Mouse (Mus musculus) lung, embryonic 16.5 days (tissue): ENCODE data around the gene Mt4. TPM values are rescaled to one million over a fixed set of nuclear protein-coding genes. Genes with fewer than 3 reads are reported as not detected.

Source experiments
- ATAC-seq: fragments of 200-750 bp; cut with Nextera tagmentation; 2 replicates; pipeline ENCODE4 v1.8.0; 2017; ENCODE audit warnings: low read depth, mild to moderate bottlenecking, moderate library complexity
- H3K27ac ChIP-seq: fragments of 300-500 bp; sonication (generic); 2 replicates; pipeline ENCODE4 v1.5.1; 2014; ENCODE audit warnings: mild to moderate bottlenecking, control low read depth, low read length
- H3K27me3 ChIP-seq: fragments of 300-500 bp; sonication (generic); 2 replicates; pipeline ENCODE4 v1.6.1; 2014; ENCODE audit warnings: low read depth, low read length, mixed read lengths; ENCODE audit not compliant: control insufficient read depth, insufficient read depth
- H3K36me3 ChIP-seq: fragments of 300-500 bp; sonication (generic); 2 replicates; pipeline ENCODE4 v1.6.1; 2014; ENCODE audit warnings: low read length; ENCODE audit not compliant: control insufficient read depth, insufficient read depth
- H3K4me1 ChIP-seq: fragments of 300-500 bp; sonication (generic); replicated peaks from 2 replicates; pipeline ENCODE4 v1.6.1; 2014; ENCODE audit warnings: low read length, mixed read lengths; ENCODE audit not compliant: control insufficient read depth, insufficient read depth
- H3K4me2 ChIP-seq: fragments of 300-500 bp; sonication (generic); 2 replicates; pipeline ENCODE4 v1.6.1; 2014; ENCODE audit warnings: low read depth, low read length, control low read depth
- H3K4me3 ChIP-seq: fragments of 300-500 bp; sonication (generic); 2 replicates; pipeline ENCODE4 v1.5.1; 2014; ENCODE audit warnings: mild to moderate bottlenecking, low read length, control low read depth
- H3K9ac ChIP-seq: fragments of 300-500 bp; sonication (generic); 2 replicates; pipeline ENCODE4 v1.6.1; 2014; ENCODE audit warnings: low read length, control low read depth
- H3K9me3 ChIP-seq: fragments of 300-500 bp; sonication (generic); 2 replicates; pipeline ENCODE4 v1.6.1; 2016; ENCODE audit warnings: low read length; ENCODE audit not compliant: control insufficient read depth
- WGBS: fragments of 180-500 bp; shearing (Covaris S2); extraction: QIAGEN DNeasy Blood & Tissue Kit; methylation state at CpG from one replicate; pipeline ENCODE4 v1.1.7; 2014; 5-methylcytosine and 5-hydroxymethylcytosine counted together
- polyA plus RNA-seq: library from polyadenylated mRNA; unstranded; fragments of >200 nt; fragmentation: Nextera tagmentation; extraction: Ambion mirVana; gene quantifications from 2 replicates; pipeline ENCODE4 v1.2.1, GENCODE M21; 2015

The Mt4 gene
- polyA plus RNA-seq, 1 experiment from 2014 or later = not detected

- 61% methylated on average over 13 of the region's 13 CpGs for WGBS
- Histone ChIP-seq H3K4me3 (peak overlapping the region; percentile 40), H3K27me3 (peaks cover 66% of the 10 kb centered on the region), H3K27ac (peak overlapping the region; percentile 55), H3K36me3 (no peaks in the 10 kb centered on the region), H3K9ac (peak overlapping the region; percentile 54), H3K4me2 (peak overlapping the region; percentile 62), H3K9me3 (no peaks in the 10 kb centered on the region), H3K4me1 (peaks cover 31% of the 10 kb centered on the region)
- no peak for ATAC-seq
Measured at GRCm38 (mm10) chr8:94182055-94182929, 45.3 kb downstream of the Mt4 start.

GRCm38 (mm10) chr8:94183117-94183516 lies 46.1 kb downstream of the Mt4 start:
- H3K27me3 ChIP-seq = peaks cover 68% of the 10 kb centered on the region

GRCm38 (mm10) chr8:94184357-94184843 lies 47.4 kb downstream of the Mt4 start:
- no peak overlapping the region for H3K4me3 ChIP-seq
- H3K9me3 ChIP-seq = no peaks in the 10 kb centered on the region
- WGBS = 20% methylated on average over 12 of the region's 12 CpGs
- peak; percentile 21 for ATAC-seq
- H3K36me3 ChIP-seq = no peaks in the 10 kb centered on the region
- H3K27ac ChIP-seq = peak overlapping the region; percentile 69
- peaks cover 27% of the 10 kb centered on the region for H3K4me1 ChIP-seq
- peaks cover 58% of the 10 kb centered on the region for H3K27me3 ChIP-seq
- 0 out of 2 replicates have a peak overlapping the region, but pooled peaks have one; percentile 17 for H3K9ac ChIP-seq
- H3K4me2 ChIP-seq = no peak overlapping the region

More at GRCm38 (mm10) chr8:94183117-94183516, 46.1 kb downstream of the Mt4 start:
- Histone ChIP-seq H3K9ac (peak overlapping the region; percentile 54), H3K9me3 (no peaks in the 10 kb centered on the region), H3K4me2 (peak overlapping the region; percentile 62), H3K36me3 (no peaks in the 10 kb centered on the region), H3K4me3 (peak overlapping the region; percentile 40), H3K4me1 (peaks cover 31% of the 10 kb centered on the region), H3K27ac (peak overlapping the region; percentile 69)
- peak; percentile 81 for ATAC-seq
- WGBS = under 1% methylated on average over 16 of the region's 16 CpGs

GRCm38 (mm10) chr8:94185791-94186190 lies 48.8 kb downstream of the Mt4 start:
- Histone ChIP-seq H3K27me3 (peaks cover 46% of the 10 kb centered on the region), H3K4me2 (no peak overlapping the region), H3K36me3 (no peaks in the 10 kb centered on the region), H3K4me3 (no peak overlapping the region), H3K4me1 (peaks cover 20% of the 10 kb centered on the region), H3K9me3 (no peaks in the 10 kb centered on the region), H3K27ac (no peak overlapping the region), H3K9ac (no peak overlapping the region)
- WGBS = 65% methylated on average over 6 of the region's 6 CpGs
- ATAC-seq = no peak

GRCm38 (mm10) chr8:94186542-94186941 lies 49.5 kb downstream of the Mt4 start:
- ATAC-seq = peak; percentile 48
- H3K4me3 ChIP-seq = peak overlapping the region; percentile 6; the same call in 1 of the 2 replicates
- H3K9me3 ChIP-seq = no peaks in the 10 kb centered on the region
- H3K4me1 ChIP-seq = peaks cover 20% of the 10 kb centered on the region
- peak overlapping the region; percentile 40 for H3K4me2 ChIP-seq
- H3K9ac ChIP-seq = 0 out of 2 replicates have a peak overlapping the region, but pooled peaks have one; percentile 17
- 2% methylated on average over 17 of the region's 17 CpGs for WGBS
- H3K27me3 ChIP-seq = peaks cover 46% of the 10 kb centered on the region
- no peaks in the 10 kb centered on the region for H3K36me3 ChIP-seq
- no peak overlapping the region for H3K27ac ChIP-seq

GRCm38 (mm10) chr8:94187290-94188002 lies 50.4 kb downstream of the Mt4 start:
- no peak for ATAC-seq
- Histone ChIP-seq H3K9ac (no peak overlapping the region), H3K4me3 (no peak overlapping the region), H3K9me3 (no peaks in the 10 kb centered on the region), H3K4me1 (peaks cover 20% of the 10 kb centered on the region), H3K27me3 (peaks cover 42% of the 10 kb centered on the region), H3K4me2 (no peak overlapping the region), H3K27ac (no peak overlapping the region), H3K36me3 (no peaks in the 10 kb centered on the region)
- WGBS = 38% methylated on average over 21 of the region's 21 CpGs

Other genes starting within 250 kb of the Mt4 start
- gene Amfr, start 124.4 kb upstream of the Mt4 start, polyA plus RNA-seq = 31.0 and 35.0 TPM in 2 replicates
- gene Nudt21, start 100.2 kb upstream of the Mt4 start, polyA plus RNA-seq = 97.5 and 104 TPM in 2 replicates
- 10.7 and 12.0 TPM in 2 replicates for gene Ogfod1, start 100.0 kb upstream of the Mt4 start, polyA plus RNA-seq
- 13.7 and 14.4 TPM in 2 replicates for gene Bbs2, start 38.3 kb upstream of the Mt4 start, polyA plus RNA-seq
- 6.3 and 7.7 TPM in 2 replicates for gene Mt3, start 15.4 kb downstream of the Mt4 start, polyA plus RNA-seq
- 40.6 and 63.7 TPM in 2 replicates for gene Mt2, start 35.5 kb downstream of the Mt4 start, polyA plus RNA-seq
- gene Mt1, start 41.9 kb downstream of the Mt4 start, polyA plus RNA-seq = 219 and 314 TPM in 2 replicates
- gene Nup93, start 77.4 kb downstream of the Mt4 start, polyA plus RNA-seq = 80.2 and 86.2 TPM in 2 replicates
- gene Slc12a3, start 192.0 kb downstream of the Mt4 start, polyA plus RNA-seq = 0.08 and 0.13 TPM in 2 replicates
- 126 and 140 TPM in 2 replicates for gene Herpud1, start 249.2 kb downstream of the Mt4 start, polyA plus RNA-seq